Mouse (Mus musculus) heart, embryonic 16.5 days (tissue): ENCODE results near the gene Phf24. TPM values are rescaled to one million over a fixed set of nuclear protein-coding genes. Genes with fewer than 3 reads are reported as not detected.

Source experiments
- ATAC-seq: fragments of 200-750 bp; cut with Nextera tagmentation; replicated peaks from 2 replicates; pipeline ENCODE4 v1.8.0; 2017; ENCODE audit warnings: moderate number of reproducible peaks; ENCODE audit not compliant: insufficient read depth, low FRiP score; ENCODE audit errors: extremely low read depth
- H3K27ac ChIP-seq: fragments of 300-500 bp; sonication (generic); 2 replicates; pipeline ENCODE4 v1.5.1; 2014; ENCODE audit warnings: mild to moderate bottlenecking, low read length, control low read depth, moderate library complexity
- H3K27me3 ChIP-seq: fragments of 300-500 bp; sonication (generic); 2 replicates; pipeline ENCODE4 v1.6.1; 2014; ENCODE audit warnings: low read length, mixed read lengths; ENCODE audit not compliant: control insufficient read depth, insufficient read depth
- H3K36me3 ChIP-seq: fragments of 300-500 bp; sonication (generic); 2 replicates; pipeline ENCODE4 v1.6.1; 2014; ENCODE audit not compliant: control insufficient read depth, insufficient read depth
- H3K4me1 ChIP-seq: fragments of 300-500 bp; sonication (generic); 2 replicates; pipeline ENCODE4 v1.6.1; 2014; ENCODE audit warnings: low read length, mixed read lengths; ENCODE audit not compliant: control insufficient read depth, insufficient read depth
- H3K4me2 ChIP-seq: fragments of 300-500 bp; sonication (generic); 2 replicates; pipeline ENCODE4 v1.6.1; 2014; ENCODE audit warnings: low read depth, mild to moderate bottlenecking, control low read depth, low read length
- H3K4me3 ChIP-seq: fragments of 300-500 bp; sonication (generic); 2 replicates; pipeline ENCODE4 v1.5.1; 2014; ENCODE audit warnings: mild to moderate bottlenecking, control low read depth, low read length
- H3K9ac ChIP-seq: fragments of 300-500 bp; sonication (generic); 2 replicates; pipeline ENCODE4 v1.6.1; 2014; ENCODE audit warnings: low read length, control low read depth
- H3K9me3 ChIP-seq: fragments of 300-500 bp; sonication (generic); replicated peaks from 2 replicates; pipeline ENCODE4 v1.6.1; 2016; ENCODE audit warnings: low read length; ENCODE audit not compliant: control insufficient read depth
- WGBS: fragments of 180-500 bp; shearing (Covaris S2); extraction: QIAGEN DNeasy Blood & Tissue Kit; methylation state at CpG from one replicate; pipeline ENCODE4 v1.1.7; 2014; 5-methylcytosine and 5-hydroxymethylcytosine counted together
- polyA plus RNA-seq: library from polyadenylated mRNA; unstranded; fragments of >200 nt; fragmentation: Nextera tagmentation; extraction: Ambion mirVana; gene quantifications from 2 replicates; pipeline ENCODE4 v1.2.1, GENCODE M21; 2015

Phf24 gene
- polyA plus RNA-seq, 1 experiment from 2014 or later, result 4.8 TPM

- Histone ChIP-seq H3K27me3 (peaks cover 5% of the 10 kb centered on the region), H3K9me3 (no peaks in the 10 kb centered on the region), H3K36me3 (no peaks in the 10 kb centered on the region), H3K9ac (no peak overlapping the region), H3K4me2 (no peak overlapping the region), H3K27ac (no peak overlapping the region), H3K4me3 (no peak overlapping the region), H3K4me1 (no peaks in the 10 kb centered on the region)
- ATAC-seq, result no peak
- WGBS, result 58% methylated on average over 5 of the region's 5 CpGs
These were observed 26.9 kb downstream of the Phf24 start for GRCm38 (mm10) chr4:42943341-42943740.

- Histone ChIP-seq H3K27me3 (peaks cover 5% of the 10 kb centered on the region), H3K9ac (no peak overlapping the region), H3K4me1 (peaks cover 4% of the 10 kb centered on the region), H3K9me3 (no peaks in the 10 kb centered on the region), H3K27ac (no peak overlapping the region), H3K36me3 (no peaks in the 10 kb centered on the region), H3K4me2 (no peak overlapping the region), H3K4me3 (no peak overlapping the region)
- no peak for ATAC-seq
- WGBS, result 76% methylated on average over 9 of the region's 9 CpGs
These were observed 27.7 kb downstream of the Phf24 start for GRCm38 (mm10) chr4:42944185-42944584.

- Histone ChIP-seq H3K4me1 (peaks cover 6% of the 10 kb centered on the region), H3K9me3 (no peaks in the 10 kb centered on the region), H3K4me3 (no peak overlapping the region), H3K9ac (no peak overlapping the region), H3K4me2 (no peak overlapping the region), H3K27me3 (peaks cover 5% of the 10 kb centered on the region), H3K36me3 (no peaks in the 10 kb centered on the region), H3K27ac (no peak overlapping the region)
- WGBS, result 3% methylated on average over 6 of the region's 6 CpGs
- no peak for ATAC-seq
These were observed 28.6 kb downstream of the Phf24 start for GRCm38 (mm10) chr4:42945043-42945442.

- no peak for ATAC-seq
- Histone ChIP-seq H3K36me3 (no peaks in the 10 kb centered on the region), H3K4me2 (no peak overlapping the region), H3K27ac (no peak overlapping the region), H3K9me3 (no peaks in the 10 kb centered on the region), H3K27me3 (peaks cover 5% of the 10 kb centered on the region), H3K4me3 (no peak overlapping the region), H3K9ac (no peak overlapping the region), H3K4me1 (peaks cover 8% of the 10 kb centered on the region)
- WGBS, result 79% methylated on average over 3 of the region's 3 CpGs
These were observed 29.0 kb downstream of the Phf24 start for GRCm38 (mm10) chr4:42945445-42945844.

- no peaks in the 10 kb centered on the region for H3K36me3 ChIP-seq
- H3K4me1 ChIP-seq, result peaks cover 13% of the 10 kb centered on the region
- no peak overlapping the region for H3K4me2 ChIP-seq
- ATAC-seq, result no peak
- WGBS, result 6% methylated on average over 5 of the region's 5 CpGs
- no peak overlapping the region for H3K4me3 ChIP-seq
- H3K9ac ChIP-seq, result no peak overlapping the region
- H3K9me3 ChIP-seq, result no peaks in the 10 kb centered on the region
- peaks cover 5% of the 10 kb centered on the region for H3K27me3 ChIP-seq
- no peak overlapping the region for H3K27ac ChIP-seq
These were observed 29.5 kb downstream of the Phf24 start for GRCm38 (mm10) chr4:42945952-42946351.

GRCm38 (mm10) chr4:42946733-42947290 lies 30.4 kb downstream of the Phf24 start:
- H3K4me3 ChIP-seq, result no peak overlapping the region
- ATAC-seq, result no peak
- H3K9ac ChIP-seq, result no peak overlapping the region
- no peaks in the 10 kb centered on the region for H3K36me3 ChIP-seq
- WGBS, result 54% methylated on average over 10 of the region's 10 CpGs
- H3K27ac ChIP-seq, result no peak overlapping the region
- peaks cover 22% of the 10 kb centered on the region for H3K4me1 ChIP-seq
- H3K27me3 ChIP-seq, result peaks cover 5% of the 10 kb centered on the region
- no peaks in the 10 kb centered on the region for H3K9me3 ChIP-seq
- H3K4me2 ChIP-seq, result no peak overlapping the region

- no peaks in the 10 kb centered on the region for H3K9me3 ChIP-seq
- WGBS, result 36% methylated on average over 13 of the region's 13 CpGs
- H3K4me1 ChIP-seq, result peaks cover 37% of the 10 kb centered on the region
- peaks cover 5% of the 10 kb centered on the region for H3K27me3 ChIP-seq
- ATAC-seq, result no peak
- H3K4me3 ChIP-seq, result no peak overlapping the region
- H3K27ac ChIP-seq, result no peak overlapping the region
- no peak overlapping the region; the same call in 1 of the 2 replicates for H3K4me2 ChIP-seq
- H3K36me3 ChIP-seq, result no peaks in the 10 kb centered on the region
- no peak overlapping the region for H3K9ac ChIP-seq
These were observed 32.1 kb downstream of the Phf24 start for GRCm38 (mm10) chr4:42948527-42948926.

GRCm38 (mm10) chr4:42949051-42949675 lies 32.7 kb downstream of the Phf24 start:
- Histone ChIP-seq H3K9me3 (no peaks in the 10 kb centered on the region), H3K36me3 (no peaks in the 10 kb centered on the region), H3K27ac (peak overlapping the region; percentile 69), H3K4me2 (peak overlapping the region; percentile 73), H3K4me3 (peak overlapping the region; percentile 79), H3K4me1 (peaks cover 39% of the 10 kb centered on the region), H3K9ac (peak overlapping the region; percentile 60), H3K27me3 (peaks cover 5% of the 10 kb centered on the region)
- no peak for ATAC-seq
- 11% methylated on average over 14 of the region's 14 CpGs for WGBS

GRCm38 (mm10) chr4:42949676-42950051 lies 33.2 kb downstream of the Phf24 start, which contains the start of gene Dnajb5:
TSS of gene Dnajb5 (plus strand) at chr4:42949814.
- Histone ChIP-seq H3K36me3 (no peaks in the 10 kb centered on the region), H3K4me1 (peaks cover 42% of the 10 kb centered on the region), H3K9ac (peak within 1 kb of the TSS; percentile 99)

More at GRCm38 (mm10) chr4:42949676-42950051, 33.2 kb downstream of the Phf24 start, which contains the start of gene Dnajb5:
- peak within 1 kb of the TSS; percentile 98 for H3K27ac ChIP-seq
- H3K4me3 ChIP-seq, result peak within 1 kb of the TSS; percentile 79
- H3K9me3 ChIP-seq, result no peaks in the 10 kb centered on the region
- ATAC-seq, result peak; percentile 89
- 1% methylated on average over 38 of the region's 39 CpGs for WGBS
- H3K27me3 ChIP-seq, result peaks cover 5% of the 10 kb centered on the region
- H3K4me2 ChIP-seq, result peak within 1 kb of the TSS; percentile 73
